Mouse (Mus musculus): ENCODE measurements around the gene Poll. TPM values are rescaled to one million over a fixed set of nuclear protein-coding genes. Genes with fewer than 3 reads are reported as not detected.

The Poll gene
- polyA plus RNA-seq, 1 experiment = 12.7 TPM

DNA sequence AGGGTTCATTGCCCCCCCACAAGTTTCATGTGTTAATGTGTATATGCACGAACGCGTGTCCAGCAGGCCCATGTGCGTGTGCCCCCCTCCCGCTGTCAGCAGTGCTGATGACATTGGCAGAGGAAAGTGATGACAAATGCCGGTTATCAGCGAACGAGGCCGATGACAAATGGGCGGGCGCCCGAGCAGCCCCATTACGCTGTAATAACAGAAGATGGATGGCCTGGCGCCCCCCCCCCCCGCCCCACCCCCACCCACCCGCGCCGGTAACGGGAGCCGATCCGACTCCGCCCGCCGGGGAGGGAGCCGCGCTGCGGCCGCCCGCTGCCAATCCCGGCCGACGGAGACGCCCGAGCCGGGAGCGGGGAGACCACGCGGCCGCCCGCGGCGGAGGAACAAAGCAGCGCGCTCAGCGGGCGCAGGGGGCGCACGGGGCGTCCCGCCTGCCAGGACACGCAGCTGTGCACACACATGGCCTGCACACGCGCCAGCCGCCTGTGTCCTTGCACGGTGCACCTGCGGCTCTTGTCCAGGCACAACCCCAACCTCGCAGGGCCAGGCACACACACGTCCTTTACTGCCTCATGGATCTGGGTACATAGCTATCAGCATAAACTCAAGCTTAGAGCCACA, 18.8 kb downstream of the Poll start:
- H3K27me3 ChIP-seq (ENCODE audit: control insufficient read depth, insufficient read depth, insufficient read length) = peaks cover 11% of the 10 kb centered on the region
- no peaks in the 10 kb centered on the region for H3K79me3 ChIP-seq (ENCODE audit: low read depth)
- H3K36me3 ChIP-seq (ENCODE audit: control insufficient read depth, insufficient read depth) = no peaks in the 10 kb centered on the region
- peak overlapping the region; percentile 71 for H3ac ChIP-seq (ENCODE audit: control insufficient read depth, insufficient read length, low read depth)
- H3K4me3 ChIP-seq (ENCODE audit: insufficient read depth, poor library complexity, severe bottlenecking) = no peak overlapping the region
- H3K79me2 ChIP-seq (ENCODE audit: control insufficient read depth, insufficient read depth) = no peaks in the 10 kb centered on the region
- TF ChIP-seq CTCF (IDR thresholded peaks at IDR 0.05; ENCODE audit: control insufficient read depth, insufficient read depth, insufficient read length) (peak; percentile 12), CEBPB (IDR thresholded peaks at IDR 0.05; ENCODE audit: low read depth) (no peak)

DNA sequence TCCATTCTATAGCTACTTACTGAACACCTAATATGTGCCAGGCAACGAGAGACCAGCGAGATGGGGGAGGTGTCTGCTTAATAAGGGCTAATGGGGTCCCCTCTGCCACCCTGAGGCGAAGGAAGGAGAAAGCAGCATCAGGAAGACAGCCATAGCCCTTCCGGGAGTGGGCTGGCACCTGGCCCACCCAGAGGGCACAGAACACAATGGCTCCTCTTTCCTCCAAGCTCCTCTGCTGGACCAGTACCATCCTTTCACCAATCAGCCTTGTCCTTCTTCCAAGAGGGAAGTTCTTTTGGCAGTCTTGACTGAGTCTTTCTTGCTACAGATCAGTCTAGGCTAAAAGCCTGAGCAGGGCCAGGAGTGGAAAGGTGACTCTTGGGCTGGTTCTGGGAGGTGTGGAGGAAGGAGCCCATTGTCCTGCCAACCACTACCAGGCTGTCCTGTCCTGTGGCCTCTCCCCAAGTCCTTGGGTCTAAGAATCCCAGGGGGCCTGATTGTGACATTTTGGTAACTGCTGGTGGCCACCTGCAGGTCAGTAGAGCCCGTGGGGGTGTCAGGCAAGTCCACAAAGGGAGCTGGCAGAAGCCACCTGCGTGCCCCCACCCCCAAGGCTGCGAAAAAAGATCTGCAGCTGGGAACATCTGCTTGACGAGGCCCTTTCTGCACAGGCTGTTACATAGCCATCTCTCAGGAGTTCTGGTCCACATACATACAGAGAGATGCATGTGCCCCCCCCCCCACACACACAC, 19.5 kb downstream of the Poll start:
- Histone ChIP-seq H3K27me3 (ENCODE audit: control insufficient read depth, insufficient read depth, insufficient read length) (peaks cover 12% of the 10 kb centered on the region), H3K4me3 (ENCODE audit: insufficient read depth, poor library complexity, severe bottlenecking) (no peak overlapping the region)
- TF ChIP-seq MYOG (IDR thresholded peaks at IDR 0.05; ENCODE audit: control insufficient read depth, extremely low read depth, insufficient read length) (no peak), MAX (IDR thresholded peaks at IDR 0.05) (no peak), FOSL1 (IDR thresholded peaks at IDR 0.05; ENCODE audit: insufficient read depth, low read length, poor library complexity, severe bottlenecking) (no peak), CEBPB (IDR thresholded peaks at IDR 0.05; ENCODE audit: low read depth) (no peak), USF1 (IDR thresholded peaks at IDR 0.05; ENCODE audit: low read depth) (no peak), CTCF (IDR thresholded peaks at IDR 0.05; ENCODE audit: control insufficient read depth, insufficient read depth, insufficient read length) (no peak), MYOD1 (IDR thresholded peaks at IDR 0.05; ENCODE audit: control insufficient read depth, insufficient read length, low read depth) (no peak)

DNA sequence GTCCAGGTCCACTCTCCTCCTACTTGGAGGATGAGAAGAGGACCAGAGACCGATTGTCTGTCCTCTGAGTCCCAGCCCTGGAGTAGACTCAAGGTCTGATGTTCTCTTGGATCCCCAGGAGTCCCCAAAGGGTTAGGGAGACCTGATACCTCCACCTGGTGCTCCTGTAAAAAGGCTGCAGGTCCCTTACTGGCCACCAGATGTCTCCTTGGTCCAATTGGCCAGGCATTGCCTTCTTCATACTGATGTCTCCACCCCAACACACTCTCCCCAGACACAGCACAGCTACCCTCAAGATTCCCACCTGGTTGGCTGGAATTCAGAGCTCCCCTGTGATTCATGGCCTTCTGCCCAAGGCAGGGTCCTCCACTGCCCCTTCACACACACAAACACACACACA, 22.8 kb downstream of the Poll start:
- H3ac ChIP-seq (ENCODE audit: control insufficient read depth, insufficient read length, low read depth) = no peak overlapping the region
- H3K27me3 ChIP-seq (ENCODE audit: control insufficient read depth, insufficient read depth, insufficient read length) = peaks cover 15% of the 10 kb centered on the region
- no peak overlapping the region for H3K4me3 ChIP-seq (ENCODE audit: insufficient read depth, poor library complexity, severe bottlenecking)
- H3K79me2 ChIP-seq (ENCODE audit: control insufficient read depth, insufficient read depth) = no peaks in the 10 kb centered on the region
- TF ChIP-seq CEBPB (IDR thresholded peaks at IDR 0.05; ENCODE audit: low read depth) = no peak
- H3K79me3 ChIP-seq (ENCODE audit: low read depth) = no peaks in the 10 kb centered on the region
- no peaks in the 10 kb centered on the region for H3K36me3 ChIP-seq (ENCODE audit: control insufficient read depth, insufficient read depth)

More for the DNA sequence above, 19.5 kb downstream of the Poll start:
- H3K79me2 ChIP-seq (ENCODE audit: control insufficient read depth, insufficient read depth) = no peaks in the 10 kb centered on the region
- no peak overlapping the region for H3ac ChIP-seq (ENCODE audit: control insufficient read depth, insufficient read length, low read depth)
- no peaks in the 10 kb centered on the region for H3K79me3 ChIP-seq (ENCODE audit: low read depth)
- H3K36me3 ChIP-seq (ENCODE audit: control insufficient read depth, insufficient read depth) = no peaks in the 10 kb centered on the region

DNA sequence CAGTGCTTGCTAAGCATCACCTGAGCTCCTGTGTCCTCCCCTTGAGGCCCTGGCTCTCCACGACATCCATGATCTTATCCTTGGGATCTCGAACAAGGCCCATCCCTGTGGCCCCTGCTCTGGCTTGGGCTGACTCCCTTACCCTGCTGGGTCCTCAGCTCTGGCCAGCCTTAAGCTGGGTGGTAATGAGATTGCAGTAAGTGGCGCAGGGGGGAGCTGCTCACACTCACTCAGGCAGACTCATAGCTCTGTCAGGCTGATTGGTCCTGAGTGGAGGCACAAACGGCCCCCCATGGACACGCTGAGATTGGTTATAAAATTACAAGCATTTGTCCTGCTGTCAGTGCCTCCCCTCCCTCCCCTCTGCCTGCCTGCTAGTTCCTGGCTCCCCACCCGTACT, 24.4 kb downstream of the Poll start:
- Histone ChIP-seq H3K4me3 (ENCODE audit: insufficient read depth, poor library complexity, severe bottlenecking) (no peak overlapping the region), H3K27me3 (ENCODE audit: control insufficient read depth, insufficient read depth, insufficient read length) (peaks cover 4% of the 10 kb centered on the region), H3K79me3 (ENCODE audit: low read depth) (no peaks in the 10 kb centered on the region), H3K79me2 (ENCODE audit: control insufficient read depth, insufficient read depth) (no peaks in the 10 kb centered on the region), H3ac (ENCODE audit: control insufficient read depth, insufficient read length, low read depth) (no peak overlapping the region), H3K36me3 (ENCODE audit: control insufficient read depth, insufficient read depth) (no peaks in the 10 kb centered on the region)
- TF ChIP-seq USF1 (IDR thresholded peaks at IDR 0.05; ENCODE audit: low read depth) = no peak
- no peak for TF ChIP-seq MYOG (IDR thresholded peaks at IDR 0.05; ENCODE audit: control insufficient read depth, extremely low read depth, insufficient read length)
- TF ChIP-seq CEBPB (IDR thresholded peaks at IDR 0.05; ENCODE audit: low read depth) = no peak
- no peak for TF ChIP-seq MAX (IDR thresholded peaks at IDR 0.05)
- TF ChIP-seq FOSL1 (IDR thresholded peaks at IDR 0.05; ENCODE audit: insufficient read depth, low read length, poor library complexity, severe bottlenecking) = no peak
- no peak for TF ChIP-seq CTCF (IDR thresholded peaks at IDR 0.05; ENCODE audit: control insufficient read depth, insufficient read depth, insufficient read length)
- TF ChIP-seq MYOD1 (IDR thresholded peaks at IDR 0.05; ENCODE audit: control insufficient read depth, insufficient read length, low read depth) = no peak

DNA sequence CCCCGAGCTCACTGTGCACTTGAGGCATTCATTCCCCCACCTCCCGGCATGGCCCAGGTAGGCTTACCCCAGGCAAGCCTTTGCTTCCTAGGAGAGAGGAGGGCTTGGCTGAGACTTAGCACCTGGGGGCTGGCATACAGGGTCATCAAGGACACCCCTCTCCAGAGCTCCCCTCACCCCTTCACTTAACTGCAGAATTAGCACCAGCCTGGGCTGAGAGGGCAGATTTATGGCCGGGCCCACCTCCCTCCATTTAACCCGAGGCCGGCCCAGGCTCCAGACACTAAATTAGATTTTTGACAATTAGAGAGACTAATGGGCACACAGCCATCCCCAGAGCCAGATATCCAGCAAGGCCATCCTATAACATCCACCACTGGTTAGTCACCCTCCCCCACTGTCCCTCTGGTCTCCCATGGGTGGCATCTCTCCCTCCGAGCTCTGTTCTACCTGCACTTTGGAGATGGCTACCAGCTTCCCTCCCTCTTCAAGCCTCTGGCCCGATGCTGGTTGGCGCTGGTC, 25.1 kb downstream of the Poll start:
- H3K79me2 ChIP-seq (ENCODE audit: control insufficient read depth, insufficient read depth) = no peaks in the 10 kb centered on the region
- no peaks in the 10 kb centered on the region for H3K36me3 ChIP-seq (ENCODE audit: control insufficient read depth, insufficient read depth)
- TF ChIP-seq MYOD1 (IDR thresholded peaks at IDR 0.05; ENCODE audit: control insufficient read depth, insufficient read length, low read depth) = no peak
- TF ChIP-seq MAX (IDR thresholded peaks at IDR 0.05) = no peak
- TF ChIP-seq MYOG (IDR thresholded peaks at IDR 0.05; ENCODE audit: control insufficient read depth, extremely low read depth, insufficient read length) = no peak
- TF ChIP-seq FOSL1 (IDR thresholded peaks at IDR 0.05; ENCODE audit: insufficient read depth, low read length, poor library complexity, severe bottlenecking) = no peak
- TF ChIP-seq CTCF (IDR thresholded peaks at IDR 0.05; ENCODE audit: control insufficient read depth, insufficient read depth, insufficient read length) = no peak
- TF ChIP-seq CEBPB (IDR thresholded peaks at IDR 0.05; ENCODE audit: low read depth) = no peak
- no peaks in the 10 kb centered on the region for H3K79me3 ChIP-seq (ENCODE audit: low read depth)
- H3ac ChIP-seq (ENCODE audit: control insufficient read depth, insufficient read length, low read depth) = no peak overlapping the region
- peaks cover 4% of the 10 kb centered on the region for H3K27me3 ChIP-seq (ENCODE audit: control insufficient read depth, insufficient read depth, insufficient read length)
- H3K4me3 ChIP-seq (ENCODE audit: insufficient read depth, poor library complexity, severe bottlenecking) = no peak overlapping the region

DNA sequence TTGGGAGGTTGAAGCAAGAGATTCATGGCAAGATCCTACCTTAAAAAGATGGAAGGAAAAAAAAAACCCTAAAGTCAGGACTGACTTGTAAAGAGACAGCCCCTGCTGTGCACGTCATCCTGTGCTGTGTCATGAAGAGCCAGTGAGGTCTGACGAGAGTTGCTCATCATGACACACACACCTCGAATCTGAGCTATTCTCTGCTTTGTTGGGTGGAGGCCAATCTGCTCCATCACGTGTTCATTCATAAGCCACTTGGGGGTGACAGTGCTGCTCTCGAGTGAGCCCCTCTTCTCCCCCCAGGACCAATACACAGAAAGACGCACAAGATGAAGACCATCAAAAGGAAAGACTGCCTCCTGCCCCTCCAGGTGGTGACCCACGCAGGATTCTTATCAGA, 26.7 kb downstream of the Poll start:
- Histone ChIP-seq H3K36me3 (ENCODE audit: control insufficient read depth, insufficient read depth) (no peaks in the 10 kb centered on the region), H3K79me3 (ENCODE audit: low read depth) (no peaks in the 10 kb centered on the region), H3ac (ENCODE audit: control insufficient read depth, insufficient read length, low read depth) (no peak overlapping the region), H3K4me3 (ENCODE audit: insufficient read depth, poor library complexity, severe bottlenecking) (no peak overlapping the region), H3K27me3 (ENCODE audit: control insufficient read depth, insufficient read depth, insufficient read length) (peaks cover 4% of the 10 kb centered on the region), H3K79me2 (ENCODE audit: control insufficient read depth, insufficient read depth) (no peaks in the 10 kb centered on the region)
- no peak for TF ChIP-seq CEBPB (IDR thresholded peaks at IDR 0.05; ENCODE audit: low read depth)
- TF ChIP-seq USF1 (IDR thresholded peaks at IDR 0.05; ENCODE audit: low read depth) = peak; percentile 73
- no peak for TF ChIP-seq FOSL1 (IDR thresholded peaks at IDR 0.05; ENCODE audit: insufficient read depth, low read length, poor library complexity, severe bottlenecking)
- TF ChIP-seq MYOD1 (IDR thresholded peaks at IDR 0.05; ENCODE audit: control insufficient read depth, insufficient read length, low read depth) = no peak
- no peak for TF ChIP-seq MYOG (IDR thresholded peaks at IDR 0.05; ENCODE audit: control insufficient read depth, extremely low read depth, insufficient read length)

All from C2C12 (cell line).